Mouse (Mus musculus): Measurements from ENCODE around the gene Med18.
A peak's percentile ranks its signal among the peaks of the same experiment; 100 is the strongest.

The Med18 gene

GRCm38 (mm10) chr4:132477833-132478232 lies 14.1 kb upstream of the Med18 start:
- DNase-seq, result no peak

GRCm38 (mm10) chr4:132475895-132476878 lies 12.5 kb upstream of the Med18 start:
- no peak for DNase-seq

GRCm38 (mm10) chr4:132474631-132475030 lies 10.9 kb upstream of the Med18 start:
- DNase-seq, result no peak

GRCm38 (mm10) chr4:132473411-132473810 lies 9.7 kb upstream of the Med18 start:
- no peak for DNase-seq

- DNase-seq, result no peak
Observed at GRCm38 (mm10) chr4:132469873-132470272, 6.2 kb upstream of the Med18 start.

- DNase-seq, result no peak
Observed at GRCm38 (mm10) chr4:132464255-132464613, 513 bp upstream of the Med18 start.

- DNase-seq, result no peak
Observed at GRCm38 (mm10) chr4:132462836-132463235, 885 bp downstream of the Med18 start.

GRCm38 (mm10) chr4:132460225-132460624 lies 3.5 kb downstream of the Med18 start:
- no peak for DNase-seq

GRCm38 (mm10) chr4:132455561-132455960 lies 8.2 kb downstream of the Med18 start:
- no peak for DNase-seq

GRCm38 (mm10) chr4:132455146-132455545 lies 8.6 kb downstream of the Med18 start:
- no peak for DNase-seq

- DNase-seq, result no peak
Observed at GRCm38 (mm10) chr4:132454216-132454615, 9.5 kb downstream of the Med18 start.

- no peak for DNase-seq
Observed at GRCm38 (mm10) chr4:132449778-132450177, 13.9 kb downstream of the Med18 start.

GRCm38 (mm10) chr4:132446105-132446504 lies 17.6 kb downstream of the Med18 start:
- no peak for DNase-seq

GRCm38 (mm10) chr4:132444516-132444915 lies 19.2 kb downstream of the Med18 start:
- no peak for DNase-seq

GRCm38 (mm10) chr4:132437857-132438256 lies 25.9 kb downstream of the Med18 start:
- DNase-seq, result no peak

- no peak for DNase-seq
Observed at GRCm38 (mm10) chr4:132432717-132433372, 30.9 kb downstream of the Med18 start.

- DNase-seq, result no peak
Observed at GRCm38 (mm10) chr4:132428022-132428542, 35.6 kb downstream of the Med18 start.

GRCm38 (mm10) chr4:132427493-132427892 lies 36.2 kb downstream of the Med18 start:
- no peak for DNase-seq

GRCm38 (mm10) chr4:132426021-132426420 lies 37.7 kb downstream of the Med18 start:
- no peak for DNase-seq

GRCm38 (mm10) chr4:132424765-132425164 lies 39.0 kb downstream of the Med18 start:
- DNase-seq, result peak in 1 of 2 experiments; percentile 10

- DNase-seq, result peak; percentile 82 to 85
Observed at GRCm38 (mm10) chr4:132421923-132422782, 41.6 kb downstream of the Med18 start, which contains the start of gene Phactr4. Gene Phactr4 (minus strand): TSS chr4:132422489.

GRCm38 (mm10) chr4:132421556-132421922 lies 42.2 kb downstream of the Med18 start:
- DNase-seq, result no peak

- no peak for DNase-seq
Observed at GRCm38 (mm10) chr4:132420471-132420870, 43.2 kb downstream of the Med18 start.

Data from thymus, postnatal 36 days (tissue).